14 mouse cellular contexts compared by ENCODE assay signal in the genomic region with DNA sequence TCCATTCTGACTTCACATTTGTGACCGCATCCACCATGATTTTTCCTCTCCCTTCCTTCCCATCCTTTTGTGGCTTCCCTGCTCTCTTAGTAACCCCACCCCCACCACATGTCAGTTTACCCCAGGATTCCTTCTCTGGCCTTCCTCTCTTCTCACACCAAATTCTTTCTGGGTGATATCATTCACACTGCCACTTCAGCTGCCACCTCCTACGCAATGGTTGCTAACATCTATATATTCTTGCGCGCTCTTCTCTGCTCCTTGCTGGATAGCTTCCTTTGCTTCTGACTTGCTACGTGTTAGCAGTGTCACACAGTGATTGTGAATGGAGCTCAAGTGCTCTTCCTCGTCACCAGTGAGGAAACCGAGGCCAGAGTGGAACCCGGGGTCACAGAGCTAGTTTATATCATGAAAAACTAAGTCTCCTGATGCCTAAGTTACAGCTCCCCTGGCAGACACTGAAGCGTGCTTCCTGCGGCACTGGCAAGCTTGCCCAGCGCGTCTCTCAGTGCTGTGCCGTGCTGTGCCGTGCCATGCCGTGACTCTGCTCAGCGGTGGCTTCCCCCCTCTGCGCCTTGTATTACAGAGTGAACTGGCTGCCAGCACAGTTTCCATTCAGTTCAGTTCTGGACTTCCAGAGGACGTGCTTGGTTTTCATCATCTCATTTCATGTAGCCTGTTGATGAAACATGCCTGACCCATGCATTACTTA.
DNase-seq lines count a peak whose midpoint lies in the region; ATAC-seq and TF ChIP-seq lines count a peak whose summit lies in the region.
"Had no signal": no experiment of that assay in that cellular context is flagged by ENCODE, and none has a peak within 500 bp of the region (broad histone marks: within the 10 kb centered on the region; RNA-seq: fewer than 3 reads in every experiment).

No protein-coding gene starts in this region.

- H3K9me3 ChIP-seq in heart, embryonic 10.5 days, result no peaks in the 10 kb centered on the region
- H3K9me3 ChIP-seq in limb, embryonic 14.5 days (ENCODE audit: control insufficient read depth, low read length), result no peaks in the 10 kb centered on the region
- H3K9me3 ChIP-seq in limb, embryonic 10.5 days (replicated peaks), result no peaks in the 10 kb centered on the region
- H3K9me3 ChIP-seq: G1E; liver, embryonic 15.5 days; midbrain, embryonic 12.5 days; neural tube, embryonic 13.5 days had no signal

- intact Hi-C loops in heart, postnatal 36 days (cut with DNase I), result no loop called here

- 66% methylated on average over 18 of the region's 18 CpGs for WGBS in heart, embryonic 10.5 days
- 90% methylated on average over 18 of the region's 18 CpGs for WGBS in limb, embryonic 14.5 days
- 95% methylated on average over 18 of the region's 18 CpGs for WGBS in limb, embryonic 10.5 days

- H3K27me3 ChIP-seq in heart, embryonic 10.5 days (ENCODE audit: insufficient read depth, poor library complexity, severe bottlenecking), result no peaks in the 10 kb centered on the region
- no peaks in the 10 kb centered on the region for H3K27me3 ChIP-seq in limb, embryonic 14.5 days (ENCODE audit: control insufficient read depth, insufficient read depth, low read length)
- no peaks in the 10 kb centered on the region for H3K27me3 ChIP-seq in limb, embryonic 10.5 days (ENCODE audit: low read depth, poor library complexity, severe bottlenecking)
- H3K27me3 ChIP-seq: liver, embryonic 15.5 days; midbrain, embryonic 12.5 days; neural tube, embryonic 13.5 days had no signal

- no peaks in the 10 kb centered on the region for H3K36me3 ChIP-seq in heart, embryonic 10.5 days
- H3K36me3 ChIP-seq in limb, embryonic 14.5 days (ENCODE audit: control insufficient read depth, insufficient read depth, low read length), result no peaks in the 10 kb centered on the region
- no peaks in the 10 kb centered on the region for H3K36me3 ChIP-seq in limb, embryonic 10.5 days
- H3K36me3 ChIP-seq: liver, embryonic 15.5 days; midbrain, embryonic 12.5 days; neural tube, embryonic 13.5 days had no signal

- 0 out of 2 replicates have a peak overlapping the region, but pooled peaks have one; percentile 13 for H3K4me2 ChIP-seq in limb, embryonic 14.5 days (replicated peaks; ENCODE audit: low read depth, low read length, severe bottlenecking)
- H3K4me2 ChIP-seq: liver, embryonic 15.5 days; midbrain, embryonic 12.5 days; neural tube, embryonic 13.5 days had no signal

- no peak for TF ChIP-seq POLR2A in limb, embryonic 14.5 days (IDR thresholded peaks at IDR 0.05; ENCODE audit: borderline replicate concordance, extremely low read depth, insufficient read depth, insufficient read length)
- no peak for TF ChIP-seq POLR2A in embryonic fibroblast, embryonic 13.5 days (IDR thresholded peaks at IDR 0.05; ENCODE audit: low read depth, low read length)

- peaks cover 58% of the 10 kb centered on the region for H3K4me1 ChIP-seq in heart, embryonic 10.5 days
- H3K4me1 ChIP-seq in limb, embryonic 14.5 days (ENCODE audit: control insufficient read depth, insufficient read depth, low read length), result peaks cover 14% of the 10 kb centered on the region
- H3K4me1 ChIP-seq in limb, embryonic 10.5 days, result peaks cover 16% of the 10 kb centered on the region
- H3K4me1 ChIP-seq in embryonic fibroblast, embryonic 13.5 days (ENCODE audit: control insufficient read depth, insufficient read depth, low read length), result peaks cover 13% of the 10 kb centered on the region

- peak overlapping the region; percentile 83 for H3K27ac ChIP-seq in heart, embryonic 10.5 days
- no peak overlapping the region for H3K27ac ChIP-seq in limb, embryonic 14.5 days (replicated peaks; ENCODE audit: low read depth, low read length)
- no peak overlapping the region for H3K27ac ChIP-seq in limb, embryonic 10.5 days
- peak overlapping the region; percentile 48 for H3K27ac ChIP-seq in embryonic fibroblast, embryonic 13.5 days (ENCODE audit: insufficient read depth, low read length)
- H3K27ac ChIP-seq: hindbrain, postnatal 0 days; liver, embryonic 15.5 days; midbrain, embryonic 12.5 days; neural tube, embryonic 13.5 days; stomach, postnatal 0 days had no signal

- H3K9ac ChIP-seq in limb, embryonic 14.5 days (ENCODE audit: low read depth, low read length, severe bottlenecking), result no peak overlapping the region
- H3K9ac ChIP-seq: liver, embryonic 15.5 days; midbrain, embryonic 12.5 days; neural tube, embryonic 13.5 days had no signal

- DNase-seq in cerebellum, postnatal 4 days (ENCODE audit: low spot score in 2 of 2), result no peak
- DNase-seq in heart, embryonic 10.5 days (ENCODE audit: low spot score), result no peak
- DNase-seq in heart, postnatal 36 days, result no peak
- DNase-seq in limb, embryonic 14.5 days (ENCODE audit: low spot score), result no peak
- no peak for DNase-seq in limb, embryonic 10.5 days (ENCODE audit: low spot score)

- ATAC-seq in cerebellum, adult (ENCODE audit: insufficient number of reproducible peaks, low FRiP score, low TSS enrichment), result 0 out of 2 replicates have a peak, but pooled peaks have one; percentile 56
- no peak for ATAC-seq in limb, embryonic 14.5 days (ENCODE audit: low FRiP score, low read depth)
- no peak for ATAC-seq in activated CD4-positive, CD25-positive, alpha-beta regulatory T cell, adult 4 months
- ATAC-seq: hindbrain, postnatal 0 days had no signal

- no peak for TF ChIP-seq CTCF in embryonic fibroblast, embryonic 13.5 days (IDR thresholded peaks at IDR 0.05; ENCODE audit: borderline replicate concordance, insufficient read depth, low read length)

- H3K4me3 ChIP-seq in heart, embryonic 10.5 days, result peak overlapping the region; percentile 29
- no peak overlapping the region for H3K4me3 ChIP-seq in limb, embryonic 14.5 days (replicated peaks; ENCODE audit: low read length)
- H3K4me3 ChIP-seq in limb, embryonic 10.5 days, result no peak overlapping the region
- H3K4me3 ChIP-seq in embryonic fibroblast, embryonic 13.5 days (ENCODE audit: insufficient read depth, low read length), result no peak overlapping the region
- H3K4me3 ChIP-seq: liver, embryonic 15.5 days; midbrain, embryonic 12.5 days; neural tube, embryonic 13.5 days had no signal

Comparison
In these comparisons a context has a peak if more than half of its experiments do, and no peak if none do; other contexts are left out.
1. H3K27ac ChIP-seq: peak in heart, embryonic 10.5 days (single experiment) and embryonic fibroblast, embryonic 13.5 days (single experiment); none in limb, embryonic 14.5 days (single experiment) and limb, embryonic 10.5 days (single experiment).